Mouse (Mus musculus): ENCODE data around the gene Nrk. TPM values are rescaled to one million over a fixed set of nuclear protein-coding genes. Genes with fewer than 3 reads are reported as not detected.

Nrk gene
- polyA plus RNA-seq, 1 experiment from 2014 or later = 25.5 TPM

- no peaks in the 10 kb centered on the region for H3K36me3 ChIP-seq (ENCODE audit: control insufficient read depth, insufficient read depth, low read length)
- no peak for DNase-seq (ENCODE audit: low spot score)
- no peaks in the 10 kb centered on the region for H3K4me1 ChIP-seq (ENCODE audit: control insufficient read depth, insufficient read depth, low read length)
- no peak for ATAC-seq (ENCODE audit: insufficient number of reproducible peaks, low FRiP score, low TSS enrichment, low read depth)
- no peaks in the 10 kb centered on the region for H3K9me3 ChIP-seq (ENCODE audit: control insufficient read depth, low read length)
- H3K4me3 ChIP-seq (ENCODE audit: low read depth, low read length) = no peak overlapping the region
- WGBS = 83% methylated on average over 1 of the region's 1 CpGs
- no peak overlapping the region for H3K4me2 ChIP-seq (ENCODE audit: low read depth, severe bottlenecking)
- H3K9ac ChIP-seq (ENCODE audit: low read length) = no peak overlapping the region
- H3K27me3 ChIP-seq (ENCODE audit: control insufficient read depth, insufficient read depth, low read length) = no peaks in the 10 kb centered on the region
- no peak overlapping the region for H3K27ac ChIP-seq (replicated peaks; ENCODE audit: low read depth, low read length)
These were observed 138.9 kb downstream of the Nrk start for GRCm38 (mm10) chrX:139053149-139053548.

Other genes with a start within 250 kb of the Nrk start
- gene Serpina7, start 170.8 kb downstream of the Nrk start, polyA plus RNA-seq (2014; fragmentation: Nextera tagmentation; extraction: Ambion mirVana) = 0.16 TPM in 1 of 2 replicates, not detected in the other
- not detected in 2 replicates for gene 4930513O06Rik, start 171.8 kb downstream of the Nrk start, polyA plus RNA-seq (2014; fragmentation: Nextera tagmentation; extraction: Ambion mirVana)